Comparison of ENCODE assay signal across 9 mouse cellular contexts in the genomic region with DNA sequence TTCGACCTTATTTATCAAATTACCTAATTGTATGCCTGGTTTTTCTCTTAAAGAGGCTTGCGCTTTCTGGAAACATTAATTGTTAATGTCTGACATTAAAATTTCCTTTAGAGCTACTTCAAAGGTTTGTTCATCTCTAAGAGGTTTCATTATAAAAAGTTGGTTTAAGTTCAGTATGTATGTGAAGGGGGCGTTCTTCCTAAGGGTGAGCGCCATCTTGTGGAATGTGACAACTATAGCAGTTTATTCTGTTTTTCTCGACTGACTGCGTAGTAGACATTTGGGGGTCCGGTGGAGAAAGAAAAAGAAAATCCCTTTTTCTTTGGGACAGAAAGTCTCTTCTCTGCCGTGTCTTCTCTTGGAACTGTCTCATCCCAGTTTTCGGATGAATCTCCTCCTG. TPM values are rescaled to one million over a fixed set of nuclear protein-coding genes. Genes with fewer than 3 reads are reported as not detected.
DNase-seq lines count a peak whose midpoint lies in the region; TF ChIP-seq lines count a peak whose summit lies in the region.
"Had no signal": no experiment of that assay in that cellular context is flagged by ENCODE, and none has a peak within 500 bp of the region (broad histone marks: within the 10 kb centered on the region; RNA-seq: fewer than 3 reads in every experiment).

No protein-coding gene starts in this region.

- no peaks in the 10 kb centered on the region for H3K27me3 ChIP-seq in heart, adult 2 months (ENCODE audit: control insufficient read depth, insufficient read depth, low read length)
- no peaks in the 10 kb centered on the region for H3K27me3 ChIP-seq in thymus, adult 2 months (ENCODE audit: control insufficient read depth, insufficient read depth, low read length)
- H3K27me3 ChIP-seq: liver, embryonic 15.5 days had no signal

- no peak overlapping the region for H3K9ac ChIP-seq in heart, adult 2 months (ENCODE audit: low read depth, low read length)
- H3K9ac ChIP-seq: liver, embryonic 15.5 days had no signal

- intact Hi-C loops in heart, adult 2 months (cut with DNase I), result loop anchor here (2.0 to 10.0 kb wide), 2 partner anchors 57 to 103 kb away; no protein-coding TSS in a partner anchor

- no peak overlapping the region for H3K27ac ChIP-seq in heart, adult 2 months
- H3K27ac ChIP-seq in thymus, adult 2 months (ENCODE audit: control insufficient read depth, insufficient read depth, low read length), result no peak overlapping the region
- H3K27ac ChIP-seq: liver, embryonic 15.5 days had no signal

- 18% methylated on average over 9 of the region's 9 CpGs for WGBS in heart, adult 2 months
- 26% methylated on average over 9 of the region's 9 CpGs for WGBS in thymus, adult 2 months

- peak; percentile 83 for TF ChIP-seq CTCF in heart, adult 2 months (IDR thresholded peaks at IDR 0.05)
- no peak for TF ChIP-seq CTCF in thymus, adult 2 months (IDR thresholded peaks at IDR 0.05; ENCODE audit: borderline replicate concordance, control insufficient read depth, extremely low read depth, insufficient read depth, low read length, poor library complexity)

- H3K79me2 ChIP-seq in heart, adult 2 months (replicated peaks; ENCODE audit: control insufficient read depth, insufficient read depth, low read length), result no peaks in the 10 kb centered on the region

- TF ChIP-seq POLR2A in heart, adult 2 months (IDR thresholded peaks at IDR 0.05; ENCODE audit: insufficient read depth, low read depth, low read length), result no peak
- TF ChIP-seq POLR2A in thymus, adult 2 months (IDR thresholded peaks at IDR 0.05; ENCODE audit: control insufficient read depth, extremely low read depth, insufficient read depth, low read length, poor library complexity), result no peak

- H3K4me1 ChIP-seq in heart, adult 2 months (ENCODE audit: control insufficient read depth, insufficient read depth, low read length), result no peaks in the 10 kb centered on the region
- no peaks in the 10 kb centered on the region for H3K4me1 ChIP-seq in thymus, adult 2 months (replicated peaks; ENCODE audit: control insufficient read depth, insufficient read depth, low read length)
- H3K4me1 ChIP-seq: liver, embryonic 15.5 days had no signal

- no peaks in the 10 kb centered on the region for H3K36me3 ChIP-seq in heart, adult 2 months (ENCODE audit: control insufficient read depth, insufficient read depth, low read length)
- no peaks in the 10 kb centered on the region for H3K36me3 ChIP-seq in thymus, adult 2 months (ENCODE audit: control insufficient read depth, insufficient read depth, low read length)
- H3K36me3 ChIP-seq: liver, embryonic 15.5 days had no signal

- no peak for TF ChIP-seq EP300 in heart, adult 2 months (IDR thresholded peaks at IDR 0.05; ENCODE audit: insufficient read depth, low read depth, low read length)

- H3K4me3 ChIP-seq in heart, adult 2 months, result no peak overlapping the region
- H3K4me3 ChIP-seq in thymus, adult 2 months (ENCODE audit: control insufficient read depth, insufficient read depth, low read length), result no peak overlapping the region
- H3K4me3 ChIP-seq: liver, embryonic 15.5 days had no signal

- DNase-seq in heart, adult 2 months, result no peak
- DNase-seq in heart, adult 11 months, result no peak
- peak; percentile 4 for DNase-seq in thymus, adult 2 months
- no peak for DNase-seq in thymus, postnatal 36 days
- DNase-seq in embryo, embryonic 11.5 days (ENCODE audit: low read depth, low spot score), result peak; percentile 54
- DNase-seq in naive thymus-derived CD4-positive, alpha-beta T cell, adult 2 months (ENCODE audit: low read depth), result peak; percentile 45
- DNase-seq in right cerebral cortex, adult 18-20 months, result no peak
- no peak for DNase-seq in kidney, adult 9 months

RNA-seq across cellular contexts. Expression of a gene that starts 32.4 kb away (rescaled TPM):
- 10 to 100 TPM; 12.5 to 12.6 TPM for total RNA-seq in heart, adult 2 months (2021)
- 3.0 and 7.4 TPM in 2 replicates for polyA plus RNA-seq in heart, adult 2 months (2012; rRNA removed)
- 0.20 and 0.42 TPM in 2 replicates for polyA plus RNA-seq in thymus, adult 2 months (2012; rRNA removed)

Comparison
In these comparisons a context has a peak if more than half of its experiments do, and no peak if none do; other contexts are left out.
1. DNase-seq: peak in thymus, adult 2 months (single experiment), embryo, embryonic 11.5 days (single experiment) and naive thymus-derived CD4-positive, alpha-beta T cell, adult 2 months (single experiment); none in heart, adult 2 months (0 of 2), heart, adult 11 months (single experiment), thymus, postnatal 36 days (0 of 2), right cerebral cortex, adult 18-20 months (single experiment) and kidney, adult 9 months (single experiment).